Mouse (Mus musculus) duodenum, adult 2 months (tissue): ENCODE measurements around the gene Gm21586. TPM values are rescaled to one million over a fixed set of nuclear protein-coding genes. Genes with fewer than 3 reads are reported as not detected.

Experiments
- polyA plus RNA-seq: library from polyadenylated mRNA; depleted of rRNA; stranded (reverse); fragments of >200 nt; gene quantifications from 2 replicates; pipeline ENCODE4 v1.2.3, GENCODE M21; 2012; ENCODE audit warnings: low replicate concordance; rRNA removed

Gm21586 gene
- not detected in 2 replicates for polyA plus RNA-seq

GRCm38 (mm10) chr4:42439078-42439477, at the start of gene Gm21586:
Gene Gm21586 (plus strand): TSS chr4:42439378.

GRCm38 (mm10) chr4:42466452-42466851, 27.3 kb downstream of the Gm21586 start, which contains the start of gene Gm2163:
Gene Gm2163 (plus strand): TSS chr4:42466752.

Other genes starting within 250 kb of the Gm21586 start
- gene Gm10600, start 198.7 kb upstream of the Gm21586 start, polyA plus RNA-seq = not detected in 2 replicates
- gene Ccl21b, start 183.6 kb upstream of the Gm21586 start, polyA plus RNA-seq = 1.1 TPM in 1 of 2 replicates, not detected in the other
- gene Gm21953, start 145.1 kb upstream of the Gm21586 start, polyA plus RNA-seq = not detected in 2 replicates
- gene Fam205a3, start 121.0 kb upstream of the Gm21586 start, polyA plus RNA-seq = not detected in 2 replicates
- not detected in 2 replicates for gene Gm2163, start 27.4 kb downstream of the Gm21586 start, polyA plus RNA-seq
- not detected in 2 replicates for gene Fam205a2, start 88.8 kb downstream of the Gm21586 start, polyA plus RNA-seq
- 1.1 TPM in 1 of 2 replicates, not detected in the other for gene Gm10591, start 172.8 kb downstream of the Gm21586 start, polyA plus RNA-seq
- gene Gm2564, start 190.3 kb downstream of the Gm21586 start, polyA plus RNA-seq = 0.41 and 1.3 TPM in 2 replicates
- not detected in 2 replicates for gene Ccl27b, start 215.9 kb downstream of the Gm21586 start, polyA plus RNA-seq
- gene Il11ra2, start 222.5 kb downstream of the Gm21586 start, polyA plus RNA-seq = not detected in 2 replicates